Mouse (Mus musculus) C2C12 (cell line): ENCODE results near the gene Cdc25a.

Experiments used
- CTCF ChIP-seq: IDR thresholded peaks from one replicate; pipeline ENCODE4 v1.5.1; 2011; ENCODE audit not compliant: control insufficient read depth, insufficient read depth, insufficient read length
- FOSL1 ChIP-seq: IDR thresholded peaks from one replicate; pipeline ENCODE4 v1.8.0; 2011; ENCODE audit warnings: mild to moderate bottlenecking, low read length; ENCODE audit not compliant: poor library complexity, insufficient read depth, severe bottlenecking
- MAX ChIP-seq: IDR thresholded peaks from one replicate; pipeline ENCODE4 v1.6.1; 2011; ENCODE audit warnings: mild to moderate bottlenecking, control low read depth
- MYOG ChIP-seq: IDR thresholded peaks from one replicate; pipeline ENCODE4 v1.6.1; 2011; ENCODE audit not compliant: control insufficient read depth, insufficient read length; ENCODE audit errors: extremely low read depth
- USF1 ChIP-seq: IDR thresholded peaks from one replicate; pipeline ENCODE4 v1.6.1; 2011; ENCODE audit warnings: low read depth, mild to moderate bottlenecking, control low read depth, moderate library complexity

GRCm38 (mm10) chr9:109892651-109893250, 17.4 kb downstream of the Cdc25a start:
- TF ChIP-seq CTCF (peak; percentile 51), MAX (no peak), USF1 (no peak), FOSL1 (no peak), MYOG (no peak)
